Mouse (Mus musculus) heart, postnatal 0 days (tissue): ENCODE data around the gene Zfp512b. TPM values are rescaled to one million over a fixed set of nuclear protein-coding genes. Genes with fewer than 3 reads are reported as not detected.
A peak's percentile ranks its signal among the peaks of the same experiment; 100 is the strongest.

Experiments used
- ATAC-seq: fragments of 200-750 bp; cut with Nextera tagmentation; 2 replicates; pipeline ENCODE4 v1.8.0; 2017; ENCODE audit warnings: low read depth, moderate number of reproducible peaks, moderate library complexity; ENCODE audit not compliant: insufficient read depth
- DNase-seq: peaks from one replicate; pipeline ENCODE4 v3.0.0-alpha.2; 2016; ENCODE audit warnings: low spot score
- H3K27ac ChIP-seq: fragments of 300-500 bp; sonication (generic); 2 replicates; pipeline ENCODE4 v1.5.1; 2014; ENCODE audit warnings: low read depth, mild to moderate bottlenecking
- H3K27me3 ChIP-seq: fragments of 300-500 bp; sonication (generic); 2 replicates; pipeline ENCODE4 v1.6.1; 2014; ENCODE audit warnings: low read length, mixed read lengths; ENCODE audit not compliant: control insufficient read depth, insufficient read depth
- H3K36me3 ChIP-seq: fragments of 300-500 bp; sonication (generic); replicated peaks from 2 replicates; pipeline ENCODE4 v1.6.1; 2014; ENCODE audit warnings: low read length, mixed read lengths; ENCODE audit not compliant: control insufficient read depth, insufficient read depth
- H3K4me1 ChIP-seq: fragments of 300-500 bp; sonication (generic); 2 replicates; pipeline ENCODE4 v1.6.1; 2014; ENCODE audit warnings: antibody characterized with exemption; ENCODE audit not compliant: control insufficient read depth, insufficient read depth
- H3K4me2 ChIP-seq: fragments of 300-500 bp; sonication (generic); 2 replicates; pipeline ENCODE4 v1.6.1; 2014; ENCODE audit warnings: low read depth, mild to moderate bottlenecking, low read length, moderate library complexity
- H3K4me3 ChIP-seq: fragments of 300-500 bp; sonication (generic); 2 replicates; pipeline ENCODE4 v1.5.1; 2014; ENCODE audit warnings: low read depth, low read length
- H3K9ac ChIP-seq: fragments of 300-500 bp; sonication (generic); replicated peaks from 2 replicates; pipeline ENCODE4 v1.6.1; 2014; ENCODE audit warnings: low read depth, low read length, mixed read lengths
- H3K9me3 ChIP-seq: fragments of 300-500 bp; sonication (generic); replicated peaks from 2 replicates; pipeline ENCODE4 v1.6.1; 2016; ENCODE audit warnings: low read length; ENCODE audit not compliant: control insufficient read depth
- CTCF ChIP-seq: IDR thresholded peaks from 2 replicates; pipeline ENCODE4 v1.5.1; 2016; ENCODE audit warnings: antibody characterized with exemption, control low read depth, low read depth
- EP300 ChIP-seq: IDR thresholded peaks from 2 replicates; pipeline ENCODE4 v1.6.1; 2016; ENCODE audit warnings: antibody characterized with exemption, low read depth
- WGBS: fragments of 180-500 bp; shearing (Covaris S2); extraction: QIAGEN DNeasy Blood & Tissue Kit; methylation state at CpG from one replicate; pipeline ENCODE4 v1.1.7; 2014; 5-methylcytosine and 5-hydroxymethylcytosine counted together
- polyA plus RNA-seq: library from polyadenylated mRNA; unstranded; fragments of >200 nt; fragmentation: Nextera tagmentation; extraction: Ambion mirVana; gene quantifications from 2 replicates; pipeline ENCODE4 v1.2.1, GENCODE M21; 2015
- total RNA-seq: library from RNA; depleted of rRNA; stranded (reverse); fragments of >200 nt; gene quantifications from 2 replicates; pipeline ENCODE4 v1.2.3, GENCODE M21; 2014; ENCODE audit warnings: low replicate concordance; rRNA removed

The Zfp512b gene
- total RNA-seq = 14.5 and 17.6 TPM in 2 replicates
- 13.3 and 16.2 TPM in 2 replicates for polyA plus RNA-seq

DNA sequence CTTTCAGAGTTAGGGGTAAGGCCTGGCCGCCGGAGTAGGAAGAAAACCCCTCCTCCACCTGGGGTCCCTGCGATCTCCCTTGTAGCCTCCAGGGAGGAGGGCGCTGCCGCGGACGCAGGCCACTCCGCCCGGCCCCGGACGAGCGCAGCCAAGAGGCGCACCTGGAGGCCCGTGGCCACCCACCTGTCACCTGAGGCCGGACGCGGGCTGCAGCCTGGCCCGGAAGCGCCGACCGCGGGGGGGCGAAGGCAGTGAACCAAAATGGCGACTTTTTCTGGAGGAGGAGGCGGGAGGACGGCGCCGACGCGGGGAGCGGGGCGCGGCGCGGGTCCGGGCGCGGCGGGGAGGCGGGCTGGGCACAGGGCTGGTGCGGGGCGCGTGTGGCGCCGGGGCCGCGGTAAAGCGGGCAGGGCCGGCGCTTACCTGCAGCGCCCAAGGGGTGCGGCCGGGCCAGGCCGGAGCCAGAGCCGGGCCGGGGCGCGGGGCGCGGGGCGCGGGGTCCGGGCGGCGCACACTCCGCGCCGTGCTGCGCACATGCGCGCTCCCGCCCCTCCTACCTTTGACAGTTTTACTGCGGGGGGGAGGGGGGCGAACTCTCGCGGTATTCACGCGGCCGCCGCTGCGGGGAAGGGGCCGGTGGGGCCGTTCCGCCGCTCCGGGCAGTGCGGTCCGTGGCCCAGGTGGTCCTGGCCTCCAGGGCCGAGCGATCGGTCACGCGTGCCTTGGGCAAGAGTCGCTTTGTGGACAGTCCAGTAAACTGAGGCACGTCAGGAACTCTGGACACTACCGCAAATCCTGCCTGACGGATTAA is at the start of gene Zfp512b:
TSS of gene Zfp512b (minus strand) at position 573 of the 811 bp plus-strand sequence.
- TF ChIP-seq CTCF (no peak), EP300 (no peak)

DNA sequence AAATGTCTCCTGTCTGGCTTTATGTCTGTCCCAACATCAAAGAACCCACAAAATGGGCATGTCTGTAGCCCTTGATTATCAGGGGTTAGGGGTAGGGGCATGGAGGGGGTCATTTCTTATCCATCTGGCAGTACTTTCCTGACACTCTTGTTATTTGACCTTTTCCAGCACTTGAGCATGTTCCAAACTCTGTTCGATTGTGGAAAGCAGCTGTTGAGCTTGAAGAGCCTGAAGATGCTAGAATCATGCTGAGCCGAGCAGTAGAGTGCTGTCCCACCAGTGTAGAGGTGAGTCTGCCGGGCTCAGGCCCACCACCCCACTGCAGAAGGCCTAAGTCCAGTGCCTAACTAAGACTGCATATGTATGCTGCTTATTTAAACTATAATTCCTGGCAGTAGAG is 43.3 kb upstream of the Zfp512b start:
- DNase-seq = no peak
- Histone ChIP-seq H3K9ac (no peak overlapping the region), H3K27me3 (no peaks in the 10 kb centered on the region), H3K4me2 (no peak overlapping the region), H3K27ac (no peak overlapping the region), H3K4me3 (no peak overlapping the region), H3K4me1 (no peaks in the 10 kb centered on the region), H3K9me3 (no peaks in the 10 kb centered on the region), H3K36me3 (peaks cover 89% of the 10 kb centered on the region)
- TF ChIP-seq CTCF (no peak), EP300 (no peak)
- no peak for ATAC-seq
- WGBS = 90% methylated on average over 3 of the region's 3 CpGs

More for the DNA sequence above, at the start of gene Zfp512b:
- Histone ChIP-seq H3K4me2 (peak within 1 kb of the TSS; percentile 87), H3K4me1 (peaks cover 16% of the 10 kb centered on the region), H3K36me3 (peaks cover 27% of the 10 kb centered on the region), H3K4me3 (peak within 1 kb of the TSS; percentile 81), H3K9me3 (no peaks in the 10 kb centered on the region), H3K27me3 (no peaks in the 10 kb centered on the region), H3K27ac (peak within 1 kb of the TSS; percentile 80), H3K9ac (peak within 1 kb of the TSS; percentile 89)
- under 1% methylated on average over 62 of the region's 97 CpGs for WGBS
- ATAC-seq (peak; percentile 87), DNase-seq (no peak)

DNA sequence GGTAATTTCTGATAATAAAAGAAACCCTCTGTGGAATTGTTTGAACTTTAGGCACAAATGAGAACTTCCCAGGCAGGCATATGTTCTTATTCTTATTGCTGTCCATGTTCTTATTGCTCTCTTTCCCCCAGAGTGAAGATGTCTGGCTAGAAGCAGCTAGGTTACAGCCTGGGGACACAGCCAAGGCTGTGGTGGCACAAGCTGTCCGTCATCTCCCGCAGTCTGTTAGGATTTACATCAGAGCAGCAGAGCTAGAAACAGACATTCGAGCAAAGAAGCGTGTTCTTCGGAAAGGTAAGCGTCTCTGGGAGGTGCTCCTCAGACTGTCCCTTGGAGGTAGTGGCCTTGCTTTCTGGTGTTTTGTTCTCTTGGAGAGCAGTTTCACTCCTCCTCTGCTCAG is 40.0 kb upstream of the Zfp512b start:
- no peak overlapping the region for H3K27ac ChIP-seq
- no peak for DNase-seq
- H3K27me3 ChIP-seq = no peaks in the 10 kb centered on the region
- H3K9me3 ChIP-seq = no peaks in the 10 kb centered on the region
- H3K4me3 ChIP-seq = no peak overlapping the region
- H3K4me1 ChIP-seq = no peaks in the 10 kb centered on the region
- no peak for ATAC-seq
- H3K4me2 ChIP-seq = no peak overlapping the region
- no peak overlapping the region for H3K9ac ChIP-seq
- 96% methylated on average over 6 of the region's 6 CpGs for WGBS
- TF ChIP-seq EP300 (no peak), CTCF (no peak)
- H3K36me3 ChIP-seq = peaks cover 76% of the 10 kb centered on the region

DNA sequence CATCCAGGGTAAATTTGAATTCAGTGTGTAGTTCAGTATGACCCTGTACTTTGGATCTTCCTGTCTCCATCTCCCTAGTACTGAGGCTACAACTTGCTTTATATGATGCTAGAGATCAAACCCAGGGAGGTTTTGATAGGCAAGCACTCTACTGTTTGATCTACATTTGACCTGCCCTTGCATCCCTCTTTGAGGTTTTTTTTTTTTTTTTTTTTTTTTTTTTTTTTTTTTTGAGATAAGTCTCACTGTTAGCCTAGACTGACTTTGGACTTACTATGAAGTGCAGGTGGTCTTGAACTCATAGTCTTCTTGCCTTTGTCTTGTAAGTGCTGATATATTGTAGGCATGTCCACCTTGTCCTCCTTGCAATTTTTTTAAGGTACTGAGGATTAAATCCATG is 35.9 kb upstream of the Zfp512b start:
- no peak for TF ChIP-seq CTCF
- TF ChIP-seq EP300 = no peak
- Histone ChIP-seq H3K27me3 (no peaks in the 10 kb centered on the region), H3K27ac (no peak overlapping the region), H3K4me3 (no peak overlapping the region), H3K9me3 (no peaks in the 10 kb centered on the region), H3K4me2 (no peak overlapping the region), H3K4me1 (no peaks in the 10 kb centered on the region), H3K36me3 (peaks cover 49% of the 10 kb centered on the region), H3K9ac (no peak overlapping the region)
- ATAC-seq (no peak), DNase-seq (no peak)

DNA sequence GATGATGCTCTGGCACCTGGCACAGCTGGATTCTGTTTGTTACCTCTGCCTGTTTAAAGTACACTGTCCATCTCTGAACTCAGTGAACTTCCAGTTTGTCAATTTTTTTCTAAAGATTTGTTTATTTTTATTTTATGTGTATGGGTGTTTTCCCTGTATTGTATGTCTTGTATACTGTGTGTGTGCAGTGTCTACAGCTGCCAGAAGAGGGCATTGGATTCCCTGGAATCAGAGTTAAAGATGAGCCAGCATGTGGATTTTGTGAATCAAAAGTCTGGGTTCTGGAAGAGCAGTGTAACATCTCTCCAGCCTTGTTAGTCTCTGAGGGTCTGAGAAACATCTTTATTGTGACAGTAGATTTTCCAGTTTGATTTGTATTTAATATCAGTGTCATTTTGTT is 30.8 kb upstream of the Zfp512b start:
- no peak for DNase-seq
- Histone ChIP-seq H3K36me3 (peaks cover 50% of the 10 kb centered on the region), H3K9me3 (no peaks in the 10 kb centered on the region), H3K27ac (no peak overlapping the region), H3K4me3 (no peak overlapping the region), H3K9ac (no peak overlapping the region), H3K4me1 (no peaks in the 10 kb centered on the region), H3K4me2 (no peak overlapping the region), H3K27me3 (no peaks in the 10 kb centered on the region)
- TF ChIP-seq EP300 (no peak), CTCF (peak; percentile 49)
- no peak for ATAC-seq
